Mouse (Mus musculus): ENCODE measurements at regions not wholly inside any gene's neighbourhood (a gene's known extent, or its start where the extent isn't known, plus 50 kb on each side); places are given as distances from the start of the nearest gene placed in this dataset.

GRCm38 (mm10) chr9:33475106-33475505, 839.1 kb downstream of the Ets1 start:
- H3K36me3 ChIP-seq = no peaks in the 10 kb centered on the region
- no peaks in the 10 kb centered on the region for H3K4me1 ChIP-seq
- no peak overlapping the region for H3K4me2 ChIP-seq
- H3K4me3 ChIP-seq = no peak overlapping the region
- H3K9me3 ChIP-seq (replicated peaks) = no peaks in the 10 kb centered on the region
- no peaks in the 10 kb centered on the region for H3K27me3 ChIP-seq (replicated peaks)
- H3K9ac ChIP-seq = no peak overlapping the region
- H3K27ac ChIP-seq = no peak overlapping the region
- ATAC-seq = no peak
- WGBS (ENCODE audit: insufficient replicate concordance) = 13% methylated on average over 2 of the region's 2 CpGs

- H3K27me3 ChIP-seq (replicated peaks) = no peaks in the 10 kb centered on the region
- H3K4me3 ChIP-seq = no peak overlapping the region
- H3K9me3 ChIP-seq (replicated peaks) = no peaks in the 10 kb centered on the region
- no peak overlapping the region for H3K27ac ChIP-seq
- no peaks in the 10 kb centered on the region for H3K4me1 ChIP-seq
- WGBS (ENCODE audit: insufficient replicate concordance) = 15% methylated on average over 5 of the region's 5 CpGs
- H3K4me2 ChIP-seq = no peak overlapping the region
- ATAC-seq = no peak
- H3K9ac ChIP-seq = no peak overlapping the region
- H3K36me3 ChIP-seq = no peaks in the 10 kb centered on the region
Observed at GRCm38 (mm10) chr9:33482845-33483540, 847.0 kb downstream of the Ets1 start.

DNA sequence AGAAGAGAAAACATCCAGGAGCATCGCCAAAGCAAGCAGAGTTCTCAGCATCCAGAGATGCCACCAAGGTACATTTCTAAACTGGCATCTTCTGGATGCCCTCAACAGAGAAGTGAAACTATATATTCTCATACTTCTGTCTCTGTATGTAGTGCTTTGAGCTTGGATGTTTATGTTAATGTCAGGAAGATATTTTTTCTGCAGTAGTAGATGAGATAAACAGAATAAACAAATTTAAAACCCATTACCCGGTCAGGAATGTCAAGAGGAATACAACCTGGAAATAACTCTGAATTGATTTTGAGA, 847.5 kb downstream of the Ets1 start:
- Histone ChIP-seq H3K4me1 (no peaks in the 10 kb centered on the region), H3K4me3 (no peak overlapping the region), H3K9me3 (replicated peaks) (no peaks in the 10 kb centered on the region), H3K36me3 (no peaks in the 10 kb centered on the region), H3K27me3 (replicated peaks) (no peaks in the 10 kb centered on the region), H3K9ac (no peak overlapping the region), H3K4me2 (no peak overlapping the region), H3K27ac (no peak overlapping the region)
- ATAC-seq = no peak
- WGBS (ENCODE audit: insufficient replicate concordance) = 54% methylated on average over 2 of the region's 2 CpGs

DNA sequence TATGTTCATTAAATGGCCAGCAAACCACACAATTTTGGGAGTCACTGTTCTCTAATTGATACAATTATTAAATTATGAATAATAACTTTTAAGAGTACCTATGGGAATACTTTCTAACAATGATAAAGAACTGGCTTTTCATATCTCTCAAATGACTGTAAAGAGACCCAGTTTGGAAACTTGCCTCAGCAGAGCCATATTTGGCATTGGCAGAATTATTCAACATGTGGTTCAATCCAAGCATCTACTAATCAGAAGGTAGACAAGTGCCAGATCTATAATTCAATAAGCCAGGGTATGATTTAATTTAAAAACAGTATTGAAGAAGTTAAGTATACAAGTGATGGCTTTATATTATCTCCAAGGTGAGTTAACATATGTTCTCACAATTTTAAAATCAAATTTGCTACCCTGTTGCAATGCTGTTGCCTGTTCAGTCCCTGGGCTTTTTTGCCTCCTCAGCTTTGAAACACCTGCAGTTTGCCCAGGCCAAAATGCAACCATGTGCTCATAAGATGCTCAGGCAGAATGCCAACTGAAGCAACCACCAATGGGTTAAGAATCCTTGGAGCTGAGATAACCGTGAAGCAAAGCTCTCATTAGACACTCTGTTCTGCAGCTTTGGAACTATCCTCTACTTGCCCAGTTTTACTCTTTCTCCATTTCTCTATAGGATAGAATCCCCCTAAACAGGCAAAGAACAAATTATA, 897.2 kb downstream of the Ets1 start:
- WGBS (ENCODE audit: insufficient replicate concordance) = 46% methylated on average over 1 of the region's 1 CpGs

DNA sequence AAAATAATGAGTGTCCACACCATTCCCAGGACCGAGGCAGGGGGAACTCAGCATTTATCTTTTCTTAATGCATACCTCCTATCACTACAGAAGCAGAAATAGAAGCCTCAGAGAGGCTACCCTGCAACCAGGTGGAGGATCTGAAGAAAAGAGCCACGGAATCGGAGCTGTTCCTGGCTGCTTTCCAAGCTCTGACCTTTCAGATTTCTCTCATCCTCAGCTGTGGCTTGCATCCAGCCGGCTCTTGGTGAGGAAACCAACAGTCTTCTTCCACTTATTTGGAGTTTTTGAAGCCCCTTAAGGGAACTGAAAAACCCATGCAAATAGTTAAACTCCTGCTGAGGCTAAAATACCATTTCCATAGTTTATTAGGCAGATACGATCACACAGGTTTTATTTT, 907.3 kb downstream of the Ets1 start:
- no peak for ATAC-seq
- H3K4me1 ChIP-seq = no peaks in the 10 kb centered on the region
- no peaks in the 10 kb centered on the region for H3K27me3 ChIP-seq (replicated peaks)
- H3K9me3 ChIP-seq (replicated peaks) = no peaks in the 10 kb centered on the region
- H3K4me2 ChIP-seq = no peak overlapping the region
- H3K9ac ChIP-seq = no peak overlapping the region
- no peak overlapping the region for H3K27ac ChIP-seq
- H3K4me3 ChIP-seq = no peak overlapping the region
- WGBS (ENCODE audit: insufficient replicate concordance) = 51% methylated on average over 5 of the region's 5 CpGs
- no peaks in the 10 kb centered on the region for H3K36me3 ChIP-seq

More for the DNA sequence above, 897.2 kb downstream of the Ets1 start:
- Histone ChIP-seq H3K27me3 (replicated peaks) (no peaks in the 10 kb centered on the region), H3K9ac (no peak overlapping the region), H3K4me2 (no peak overlapping the region), H3K9me3 (replicated peaks) (no peaks in the 10 kb centered on the region), H3K27ac (no peak overlapping the region), H3K36me3 (no peaks in the 10 kb centered on the region), H3K4me3 (no peak overlapping the region), H3K4me1 (no peaks in the 10 kb centered on the region)
- ATAC-seq = no peak

GRCm38 (mm10) chr9:33546126-33546737, 910.2 kb downstream of the Ets1 start:
- no peak overlapping the region for H3K27ac ChIP-seq
- 64% methylated on average over 4 of the region's 4 CpGs for WGBS (ENCODE audit: insufficient replicate concordance)
- H3K36me3 ChIP-seq = no peaks in the 10 kb centered on the region
- H3K9ac ChIP-seq = no peak overlapping the region
- no peak overlapping the region for H3K4me3 ChIP-seq
- H3K4me2 ChIP-seq = no peak overlapping the region
- no peaks in the 10 kb centered on the region for H3K9me3 ChIP-seq (replicated peaks)
- no peak for ATAC-seq
- no peaks in the 10 kb centered on the region for H3K4me1 ChIP-seq
- H3K27me3 ChIP-seq (replicated peaks) = no peaks in the 10 kb centered on the region

DNA sequence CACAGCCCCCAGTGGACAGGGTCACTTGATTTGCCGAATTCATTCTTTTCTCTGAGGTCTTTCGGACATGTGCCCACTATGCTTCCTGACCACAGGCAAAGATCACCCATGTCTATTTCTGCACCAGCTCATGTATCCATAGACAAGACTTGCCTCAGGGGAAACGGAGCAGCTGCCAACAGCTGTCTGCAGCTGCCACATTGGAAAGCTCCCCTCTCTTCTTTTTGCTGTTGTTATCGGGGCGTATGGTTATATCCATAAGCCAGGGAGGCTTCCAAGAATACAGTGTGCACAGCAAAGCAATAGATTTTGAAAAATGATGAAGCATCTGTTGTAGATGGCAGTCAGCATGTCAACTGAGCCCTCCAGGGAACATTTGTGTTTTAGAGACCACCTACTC, 913.4 kb downstream of the Ets1 start:
- ATAC-seq = no peak
- Histone ChIP-seq H3K4me1 (no peaks in the 10 kb centered on the region), H3K9ac (no peak overlapping the region), H3K27me3 (replicated peaks) (no peaks in the 10 kb centered on the region), H3K4me3 (no peak overlapping the region), H3K9me3 (replicated peaks) (no peaks in the 10 kb centered on the region), H3K36me3 (no peaks in the 10 kb centered on the region), H3K4me2 (no peak overlapping the region), H3K27ac (no peak overlapping the region)
- WGBS (ENCODE audit: insufficient replicate concordance) = 74% methylated on average over 5 of the region's 5 CpGs

GRCm38 (mm10) chr9:33571990-33572389, 913.7 kb upstream of the Kirrel3 start:
- H3K4me2 ChIP-seq = no peak overlapping the region
- no peaks in the 10 kb centered on the region for H3K4me1 ChIP-seq
- WGBS (ENCODE audit: insufficient replicate concordance) = 67% methylated on average over 2 of the region's 2 CpGs
- no peak for ATAC-seq
- no peaks in the 10 kb centered on the region for H3K27me3 ChIP-seq (replicated peaks)
- H3K27ac ChIP-seq = no peak overlapping the region
- H3K9me3 ChIP-seq (replicated peaks) = no peaks in the 10 kb centered on the region
- no peak overlapping the region for H3K9ac ChIP-seq
- H3K4me3 ChIP-seq = no peak overlapping the region
- no peaks in the 10 kb centered on the region for H3K36me3 ChIP-seq

DNA sequence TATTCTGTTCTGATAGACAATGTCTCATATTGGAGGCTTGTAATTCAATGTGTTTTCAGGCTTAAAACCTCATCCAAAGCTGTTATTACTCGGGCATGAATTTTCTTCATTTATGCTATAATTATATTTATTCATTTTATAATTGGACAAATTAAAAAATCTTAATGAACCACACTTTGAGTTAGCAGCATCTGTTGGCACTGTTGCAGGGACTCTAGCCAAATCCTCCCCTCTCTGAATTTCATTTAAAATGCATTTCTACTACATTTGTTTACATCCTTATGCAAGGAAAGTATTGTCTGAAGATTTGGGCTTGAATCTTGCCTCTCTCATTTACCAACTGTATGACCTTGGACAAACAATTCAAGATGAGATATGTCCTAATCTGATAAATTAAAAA, 874.2 kb upstream of the Kirrel3 start:
- no peaks in the 10 kb centered on the region for H3K36me3 ChIP-seq
- WGBS (ENCODE audit: insufficient replicate concordance) = 40% methylated on average over 1 of the region's 1 CpGs
- no peak overlapping the region for H3K4me3 ChIP-seq
- no peak overlapping the region for H3K9ac ChIP-seq
- H3K4me2 ChIP-seq = no peak overlapping the region
- no peaks in the 10 kb centered on the region for H3K9me3 ChIP-seq (replicated peaks)
- H3K4me1 ChIP-seq = no peaks in the 10 kb centered on the region
- no peak overlapping the region for H3K27ac ChIP-seq
- no peaks in the 10 kb centered on the region for H3K27me3 ChIP-seq (replicated peaks)
- no peak for ATAC-seq

GRCm38 (mm10) chr9:33624378-33624777, 861.3 kb upstream of the Kirrel3 start:
- WGBS (ENCODE audit: insufficient replicate concordance) = 52% methylated on average over 1 of the region's 1 CpGs
- no peak overlapping the region for H3K9ac ChIP-seq
- H3K27me3 ChIP-seq (replicated peaks) = no peaks in the 10 kb centered on the region
- no peaks in the 10 kb centered on the region for H3K36me3 ChIP-seq
- H3K4me1 ChIP-seq = no peaks in the 10 kb centered on the region
- H3K4me2 ChIP-seq = no peak overlapping the region
- no peak overlapping the region for H3K27ac ChIP-seq
- ATAC-seq = no peak
- no peaks in the 10 kb centered on the region for H3K9me3 ChIP-seq (replicated peaks)
- H3K4me3 ChIP-seq = no peak overlapping the region

GRCm38 (mm10) chr9:33629731-33630473, 855.8 kb upstream of the Kirrel3 start:
- no peak for ATAC-seq
- Histone ChIP-seq H3K4me1 (no peaks in the 10 kb centered on the region), H3K27me3 (replicated peaks) (no peaks in the 10 kb centered on the region), H3K4me3 (no peak overlapping the region), H3K9ac (no peak overlapping the region), H3K27ac (no peak overlapping the region), H3K4me2 (no peak overlapping the region), H3K9me3 (replicated peaks) (no peaks in the 10 kb centered on the region), H3K36me3 (no peaks in the 10 kb centered on the region)
- 56% methylated on average over 6 of the region's 6 CpGs for WGBS (ENCODE audit: insufficient replicate concordance)

GRCm38 (mm10) chr9:33662978-33663377, 822.7 kb upstream of the Kirrel3 start:
- ATAC-seq = no peak

More at GRCm38 (mm10) chr9:33662978-33663377, 822.7 kb upstream of the Kirrel3 start:
- H3K27me3 ChIP-seq (replicated peaks) = no peaks in the 10 kb centered on the region
- 69% methylated on average over 5 of the region's 5 CpGs for WGBS (ENCODE audit: insufficient replicate concordance)
- H3K36me3 ChIP-seq = no peaks in the 10 kb centered on the region
- no peaks in the 10 kb centered on the region for H3K4me1 ChIP-seq
- no peak overlapping the region for H3K27ac ChIP-seq
- no peak overlapping the region for H3K4me2 ChIP-seq
- H3K9ac ChIP-seq = no peak overlapping the region
- no peak overlapping the region for H3K4me3 ChIP-seq
- no peaks in the 10 kb centered on the region for H3K9me3 ChIP-seq (replicated peaks)
